Mouse (Mus musculus): ENCODE measurements at regions not wholly inside any gene's neighbourhood (a gene's known extent, or its start where the extent isn't known, plus 50 kb on each side); places are given as distances from the start of the nearest gene placed in this dataset.
A peak's percentile ranks its signal among the peaks of the same experiment; 100 is the strongest.

DNA sequence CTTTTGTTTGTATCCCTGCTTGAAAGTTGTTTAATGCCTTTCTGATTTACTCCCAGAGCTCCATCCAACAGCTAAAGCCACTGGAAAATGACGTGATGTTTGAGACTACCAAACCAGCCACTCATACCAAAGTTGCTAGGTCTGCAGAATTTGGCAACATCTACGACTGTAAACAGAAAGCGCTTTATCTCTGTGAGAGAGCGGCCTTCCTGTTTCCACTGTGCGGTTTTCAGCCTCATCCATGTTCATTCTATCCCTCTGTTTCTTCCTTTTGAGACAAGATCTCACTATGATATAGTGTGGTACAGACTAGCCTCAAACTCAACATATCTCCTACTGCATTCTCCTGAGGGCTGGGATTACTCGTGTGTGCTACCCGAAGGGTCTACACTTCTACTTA, 100.0 kb downstream of the Tmem30b start:
- DNase-seq: no peak

DNA sequence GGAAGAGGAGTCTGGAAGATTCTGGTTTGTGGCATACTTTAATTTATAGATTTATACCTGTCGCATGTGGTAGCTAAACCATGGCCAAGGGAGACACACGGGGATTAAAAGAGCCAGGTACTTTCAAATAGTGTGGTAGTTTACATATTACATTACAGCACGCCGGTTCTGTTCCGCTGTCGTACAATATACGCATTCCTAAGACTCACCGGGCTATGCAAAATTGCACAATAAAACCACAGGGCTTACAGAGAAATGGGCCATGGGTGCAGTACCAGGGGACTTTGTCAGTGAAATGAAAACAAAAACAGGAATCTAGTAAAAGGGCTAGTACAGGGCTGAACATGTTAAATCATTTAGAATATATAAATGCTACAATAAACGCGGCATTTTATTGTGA, 100.6 kb downstream of the Tmem30b start:
- DNase-seq: no peak

DNA sequence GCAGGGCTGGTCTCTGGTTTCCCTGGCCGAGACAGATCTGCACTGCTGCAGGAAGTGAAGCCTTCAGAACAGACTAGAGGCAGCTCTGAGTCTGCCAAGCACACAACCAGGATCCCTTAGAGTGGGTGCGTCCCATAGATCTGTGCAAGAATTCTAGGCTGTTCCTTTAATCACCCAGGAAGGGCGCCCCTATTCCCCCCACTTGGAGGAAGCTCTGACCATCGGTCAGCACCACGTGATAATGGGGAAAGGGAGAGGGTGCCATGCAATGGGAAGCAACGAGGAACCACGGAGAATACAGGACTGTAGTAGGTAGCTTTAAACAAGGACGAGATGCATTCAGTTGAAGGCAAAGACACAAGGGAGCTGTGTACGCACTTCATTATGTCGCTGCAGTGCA, 101.1 kb downstream of the Tmem30b start:
- DNase-seq: no peak

DNA sequence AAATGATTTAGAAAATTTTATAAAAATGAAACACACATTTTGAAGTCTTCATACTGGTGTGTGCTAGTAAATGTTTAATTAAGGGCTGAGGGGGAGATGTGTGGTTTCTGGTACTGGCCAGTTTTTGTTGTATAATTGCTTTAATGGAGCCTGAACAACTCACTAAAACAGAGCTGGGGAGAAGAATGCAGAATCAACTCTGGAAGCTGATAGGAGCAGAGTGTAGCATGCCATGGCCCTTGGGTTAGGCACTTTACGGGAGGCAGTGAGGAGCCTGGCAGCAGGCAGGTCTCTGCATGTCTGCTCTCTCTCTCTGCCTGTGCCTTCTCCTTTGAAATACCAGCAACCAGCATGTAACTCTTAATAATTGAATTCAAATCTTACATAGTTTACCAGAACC, 104.9 kb downstream of the Tmem30b start:
- DNase-seq: no peak

DNA sequence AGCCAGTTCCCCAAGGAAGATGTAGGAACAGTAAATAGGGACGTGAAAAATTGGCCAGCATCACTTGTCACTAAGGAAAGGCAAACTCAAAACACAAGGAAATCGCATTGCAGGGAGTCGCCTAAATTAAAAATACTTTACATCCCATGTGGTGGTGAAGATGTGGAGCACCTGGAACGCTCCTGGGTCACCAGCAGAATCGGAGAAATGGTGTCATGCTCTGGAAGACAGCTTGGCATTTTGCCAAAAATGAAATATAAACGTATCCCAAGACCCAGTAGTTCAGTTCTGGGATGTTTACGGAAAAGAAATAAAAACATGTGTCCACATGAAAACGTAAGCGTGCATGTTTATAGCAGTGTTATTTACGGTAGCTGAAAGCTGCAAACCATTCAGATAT, 111.5 kb downstream of the Tmem30b start:
- no peak for DNase-seq

DNA sequence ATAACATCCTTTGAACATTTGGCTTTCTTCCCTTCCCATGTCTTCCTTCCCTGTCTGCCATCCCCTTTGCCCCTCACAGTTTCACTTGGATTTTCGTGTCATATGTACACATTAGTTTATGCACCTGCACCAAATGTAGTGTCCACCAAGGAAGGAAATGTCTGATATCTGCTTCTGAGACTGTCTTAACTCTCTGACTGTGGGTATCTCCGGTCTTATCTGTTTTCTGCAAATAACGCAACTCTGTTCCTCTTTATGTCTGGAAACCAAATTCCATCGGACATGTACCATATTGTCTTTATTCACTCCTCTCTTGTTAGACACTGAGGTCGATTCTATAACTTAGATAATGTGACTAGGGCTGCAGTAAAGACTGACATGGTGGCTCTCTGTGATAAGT, 113.6 kb downstream of the Tmem30b start:
- DNase-seq: no peak

DNA sequence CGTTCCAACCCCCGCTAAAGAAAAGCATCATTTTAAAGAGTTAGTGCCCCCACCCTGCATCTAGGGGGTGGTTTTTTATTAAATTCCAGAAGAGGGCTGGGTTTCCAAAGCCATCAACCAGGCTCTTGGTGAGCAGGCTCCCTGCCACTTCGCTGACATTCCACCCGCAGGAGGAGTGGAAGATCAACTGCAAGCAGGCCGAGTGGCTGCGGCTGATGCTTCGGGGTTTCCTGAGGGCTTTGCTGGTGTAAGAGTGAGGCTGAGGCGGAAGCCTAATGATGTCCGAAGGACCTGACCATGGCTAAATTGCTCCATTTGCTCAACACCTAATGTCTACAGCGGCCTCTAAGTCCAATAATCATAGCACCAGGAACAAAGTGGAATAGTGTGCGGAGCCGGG, 118.0 kb downstream of the Tmem30b start:
- no peak for DNase-seq

DNA sequence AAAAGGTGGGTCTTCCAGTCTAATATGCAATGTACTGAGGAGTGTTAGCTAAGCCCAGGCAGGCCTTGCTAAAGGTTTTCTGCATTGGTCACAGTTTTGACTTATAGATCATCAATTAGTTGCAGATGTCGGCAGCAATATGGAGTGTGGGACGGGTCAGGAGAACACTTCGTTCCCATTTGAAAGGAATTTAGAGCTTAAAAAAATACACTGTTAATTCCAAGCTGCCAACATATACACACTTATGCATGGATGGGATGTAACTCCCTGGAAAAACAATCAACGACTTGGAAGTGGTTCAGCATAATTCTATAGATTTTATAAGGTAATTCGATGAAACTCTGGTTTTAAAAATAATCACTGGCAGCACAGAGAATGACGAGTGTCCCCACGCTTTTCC, 121.4 kb downstream of the Tmem30b start:
- DNase-seq: no peak

DNA sequence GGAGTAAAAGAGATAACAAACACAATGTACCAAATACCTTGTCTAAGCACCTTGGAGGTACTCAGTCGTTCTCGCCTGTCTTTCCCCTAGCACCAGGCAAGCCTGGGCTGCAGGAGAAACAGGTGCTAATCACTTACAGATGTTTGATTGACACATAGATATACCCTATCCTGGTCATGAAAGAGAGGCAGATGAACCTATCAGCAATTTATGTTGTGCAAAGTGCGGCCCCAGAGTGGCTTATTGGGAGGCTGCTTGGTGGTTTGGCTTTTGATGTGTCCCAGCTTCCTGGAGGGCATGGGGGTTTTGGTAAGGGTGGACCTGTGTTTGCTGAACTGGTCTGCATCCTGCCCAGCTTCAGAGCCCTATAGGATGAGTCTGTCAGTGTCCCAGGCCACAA, 129.1 kb downstream of the Tmem30b start:
- no peak for DNase-seq

DNA sequence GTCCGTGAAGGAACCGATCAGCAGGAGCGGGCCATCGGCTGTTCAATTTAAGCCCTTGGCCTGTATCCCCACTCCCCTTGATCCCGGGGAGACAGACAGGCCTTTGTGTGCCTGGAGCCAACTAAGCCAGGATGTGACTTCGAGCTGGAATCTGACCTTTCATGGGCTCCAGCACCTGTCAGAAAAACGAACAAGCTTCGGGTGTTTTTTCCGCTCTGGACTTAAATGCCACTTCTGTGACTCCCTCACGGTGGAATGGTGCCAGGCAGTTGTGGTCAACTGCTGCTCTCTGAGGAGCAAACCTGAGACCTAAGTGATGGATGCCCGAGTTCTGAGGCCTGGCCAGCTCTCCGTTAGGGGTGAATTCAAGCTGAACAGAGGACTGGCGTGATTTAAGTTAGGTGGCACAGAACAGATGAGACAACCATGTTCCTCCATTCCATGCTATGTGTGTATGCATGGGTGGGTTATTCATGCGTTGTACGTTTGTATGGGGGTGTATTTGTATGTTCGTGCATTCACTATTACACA, 129.8 kb downstream of the Tmem30b start:
- peak; percentile 51 for DNase-seq

GRCm38 (mm10) chr12:73415856-73416366, 129.3 kb downstream of the Slc38a6 start:
- no peak for DNase-seq

DNA sequence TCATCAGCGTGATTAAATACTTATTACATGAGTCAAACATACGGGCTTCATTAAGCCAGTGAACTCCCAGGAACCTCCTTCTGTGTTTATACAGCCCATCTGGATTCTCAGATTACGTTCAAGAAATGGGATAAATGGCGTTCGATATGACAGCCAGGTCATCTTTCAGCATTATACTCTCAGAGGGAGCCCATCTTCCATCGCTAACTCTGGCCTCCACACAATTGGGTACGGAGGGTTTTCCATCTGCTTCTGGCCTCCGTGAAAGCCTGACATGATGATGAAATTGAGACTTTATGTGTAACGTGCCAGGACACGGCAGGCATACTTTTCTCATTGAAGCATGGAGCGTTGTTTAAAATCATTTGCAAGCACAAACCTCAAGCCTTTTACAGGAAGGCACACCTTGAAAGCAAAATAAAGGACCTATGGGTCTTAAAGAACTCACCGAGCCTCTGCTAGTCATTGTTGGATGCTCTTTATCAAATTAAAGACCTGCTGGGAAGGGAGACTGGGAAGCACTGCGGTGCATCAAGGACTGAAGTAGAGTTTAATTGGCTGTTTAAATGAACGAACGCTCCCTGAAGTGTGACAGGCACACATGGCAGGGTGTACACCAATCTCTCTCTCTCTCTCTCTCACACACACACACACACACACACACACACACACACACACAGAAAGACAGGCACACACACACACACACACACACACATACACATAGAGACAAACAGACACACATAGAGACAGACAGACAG, 127.0 kb downstream of the Slc38a6 start:
- DNase-seq: no peak

GRCm38 (mm10) chr12:73412500-73412899, 125.9 kb downstream of the Slc38a6 start:
- no peak for DNase-seq

DNA sequence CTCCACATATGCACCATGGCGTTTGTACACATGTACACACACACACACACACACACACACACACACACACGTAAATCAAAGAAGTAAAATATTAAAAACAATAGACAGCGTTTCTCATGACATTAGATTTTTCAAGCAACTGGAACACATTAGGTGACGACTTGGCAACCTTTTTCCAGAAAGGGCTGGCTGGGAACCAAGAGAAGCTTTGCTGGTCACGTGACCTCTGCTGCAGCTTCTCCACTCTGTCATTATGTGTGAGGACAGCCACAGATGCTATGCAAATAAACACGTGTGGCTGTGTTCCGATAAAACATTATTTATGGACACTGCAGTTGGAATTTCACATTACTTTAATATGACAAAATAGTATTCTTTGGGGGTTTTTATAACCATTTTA, 124.3 kb downstream of the Slc38a6 start:
- DNase-seq: no peak

DNA sequence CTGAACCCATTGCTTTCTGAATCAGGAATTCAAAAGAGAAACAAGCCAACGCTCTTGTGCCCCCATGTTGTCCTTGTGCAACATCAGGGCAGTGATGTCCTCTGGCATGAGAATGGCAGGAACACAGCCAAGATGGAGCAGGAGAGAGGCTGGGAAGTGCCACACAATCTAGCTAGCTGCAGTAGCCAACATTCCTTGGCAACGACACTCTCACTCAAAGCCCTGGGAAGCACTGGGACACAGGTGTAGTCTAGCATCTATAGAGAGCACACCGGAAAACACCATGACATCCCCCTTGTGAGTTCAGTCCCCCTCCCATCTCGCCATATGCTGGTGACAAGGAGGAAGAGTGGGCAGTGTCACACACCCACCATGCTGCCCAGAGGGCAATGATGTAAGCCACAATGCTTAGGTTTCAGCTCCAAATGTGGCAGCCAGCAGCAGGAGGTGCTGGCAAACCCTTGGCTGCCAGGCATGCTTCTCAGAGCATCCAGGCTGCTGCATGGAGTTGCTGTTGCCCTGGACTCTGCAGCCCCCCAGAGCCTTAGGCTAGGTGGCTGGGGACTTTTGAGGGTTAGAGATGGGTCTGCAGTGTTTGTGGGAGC, 123.0 kb downstream of the Slc38a6 start:
- DNase-seq: no peak

DNA sequence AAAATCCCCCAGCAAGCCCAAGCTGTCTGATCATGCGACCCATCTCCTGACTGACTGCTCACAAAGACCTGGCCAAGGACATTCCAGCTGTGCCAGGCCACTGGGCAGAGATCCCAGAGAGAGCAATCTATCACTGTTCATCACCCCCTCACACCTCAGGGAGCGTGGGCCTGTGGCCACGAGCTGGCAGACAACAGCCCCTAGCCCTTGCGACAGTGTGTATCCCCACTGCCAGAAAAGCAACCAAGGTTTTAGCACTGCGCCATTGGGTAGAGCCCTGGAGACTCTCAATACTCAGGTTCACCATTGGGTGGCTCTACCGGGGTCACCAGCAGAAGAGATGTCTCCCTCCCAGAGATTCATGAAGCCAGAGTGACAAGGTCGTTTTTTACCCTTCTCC, 122.0 kb downstream of the Slc38a6 start:
- no peak for DNase-seq

DNA sequence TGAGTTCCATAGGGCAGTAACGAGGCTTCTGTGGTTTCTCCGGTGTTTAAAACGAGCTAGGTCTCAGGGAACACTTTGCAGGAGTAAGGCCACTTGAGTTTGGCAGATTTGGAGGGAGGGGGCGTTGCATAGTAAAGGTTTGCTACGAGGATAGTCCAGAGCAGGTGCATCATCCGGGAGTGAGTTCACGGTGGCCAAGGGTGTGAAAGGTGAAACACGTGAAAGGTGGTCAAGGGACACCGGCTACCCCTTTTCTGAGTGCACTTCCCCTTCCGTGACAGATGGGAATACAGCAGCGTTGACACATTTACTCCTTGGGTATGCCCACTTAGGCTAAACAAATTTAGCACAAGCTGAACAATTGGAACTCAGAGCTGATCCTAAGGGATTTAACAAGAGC, 121.6 kb downstream of the Slc38a6 start:
- no peak for DNase-seq

GRCm38 (mm10) chr12:73406556-73407087, 120.0 kb downstream of the Slc38a6 start:
- no peak for DNase-seq

DNA sequence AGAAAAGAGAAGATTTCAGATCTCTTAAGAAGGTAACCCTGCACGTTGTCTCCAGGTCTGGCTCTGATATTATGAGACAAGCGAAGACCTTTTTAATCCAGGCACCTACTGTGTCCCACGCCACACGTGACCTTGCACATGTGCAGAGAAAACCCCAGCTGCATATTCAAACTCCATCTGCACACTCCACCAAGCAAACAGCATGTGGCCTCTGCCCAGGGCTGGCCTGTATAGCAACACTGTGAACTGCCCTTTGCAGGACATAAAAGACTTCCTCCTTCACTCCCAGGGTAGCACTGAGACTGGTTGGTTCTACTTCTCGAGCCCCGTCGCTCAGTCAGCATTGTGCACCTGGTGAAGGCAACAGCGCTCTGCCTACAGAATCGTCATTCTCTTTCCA, 119.0 kb downstream of the Slc38a6 start:
- DNase-seq: no peak

GRCm38 (mm10) chr12:73405106-73405505, 118.5 kb downstream of the Slc38a6 start:
- DNase-seq: no peak

DNA sequence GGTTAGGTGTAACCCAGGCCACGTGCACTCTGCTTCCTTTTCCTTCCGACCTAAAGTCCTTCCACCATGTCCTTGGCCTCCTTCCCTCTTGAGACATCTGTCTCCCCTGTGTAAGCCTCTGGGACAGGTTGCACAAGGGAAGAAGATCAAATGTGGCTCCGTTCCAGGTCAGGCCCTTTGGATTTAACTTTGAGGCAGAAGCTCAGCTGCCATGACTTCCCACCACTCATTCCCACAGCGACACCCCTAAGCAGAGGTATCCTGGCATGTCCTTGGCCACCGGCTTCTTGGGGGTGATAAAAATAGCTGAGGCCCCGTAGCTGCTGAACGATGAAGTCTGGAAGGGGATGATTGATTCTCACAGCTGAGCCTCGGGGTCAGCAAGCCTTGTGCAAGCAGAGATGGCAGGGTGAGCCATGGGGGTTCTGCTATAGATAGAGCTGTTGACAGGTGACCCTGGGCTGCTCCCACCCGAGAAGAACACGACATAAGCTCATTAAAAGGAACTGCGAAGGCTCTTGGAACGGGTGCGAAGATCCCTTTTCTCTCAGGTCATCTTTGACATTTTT, 117.4 kb downstream of the Slc38a6 start:
- DNase-seq: no peak

Measured in retina, postnatal 1 day (tissue).